ENCODE assay signal across 8 mouse cellular contexts in genomic region chr6:51170414-51170813, GRCm38 (mm10).
A peak's percentile ranks its signal among the peaks of the same experiment; 100 is the strongest.
DNase-seq lines count a peak whose midpoint lies in the region; ATAC-seq and TF ChIP-seq lines count a peak whose summit lies in the region.

No protein-coding gene starts in this region.

- peaks cover 27% of the 10 kb centered on the region for H3K27me3 ChIP-seq in lung, postnatal 0 days (replicated peaks; ENCODE audit: insufficient read depth, low read length)

- under 1% methylated on average over 11 of the region's 11 CpGs for WGBS in lung, postnatal 0 days

- H3K4me1 ChIP-seq in lung, postnatal 0 days (ENCODE audit: insufficient read depth, low read depth, low read length) = peaks cover 3% of the 10 kb centered on the region; the same call in 1 of the 2 replicates

- H3K4me2 ChIP-seq in lung, postnatal 0 days (replicated peaks; ENCODE audit: low read depth, low read length) = peak overlapping the region; percentile 54

- no peaks in the 10 kb centered on the region for H3K9me3 ChIP-seq in lung, postnatal 0 days (ENCODE audit: low read length)

- no peak for TF ChIP-seq EP300 in lung, postnatal 0 days (IDR thresholded peaks at IDR 0.05)

- peak overlapping the region; percentile 34 for H3K4me3 ChIP-seq in lung, postnatal 0 days (ENCODE audit: low read depth, low read length)

- DNase-seq in right cerebral cortex, postnatal 25 days = peak; percentile 7
- DNase-seq in right cerebral cortex, postnatal 36 days (ENCODE audit: low spot score in 2 of 2) = no peak
- peak; percentile 78 for DNase-seq in heart, adult 8-10 months (ENCODE audit: low spot score)
- DNase-seq in kidney, adult 8-10 months = peak; percentile 45 to 63
- peak; percentile 83 for DNase-seq in lung, postnatal 0 days (ENCODE audit: low spot score)
- peak; percentile 44 to 74 for DNase-seq in spleen, postnatal 10 days (ENCODE audit: low spot score in 2 of 2)
- no peak for DNase-seq in right cerebral cortex, adult 18-20 months

- H3K27ac ChIP-seq in lung, postnatal 0 days (ENCODE audit: low read length) = peak overlapping the region; percentile 86

- no peaks in the 10 kb centered on the region for H3K36me3 ChIP-seq in lung, postnatal 0 days (ENCODE audit: insufficient read depth, low read length)

- peak overlapping the region; percentile 34 for H3K9ac ChIP-seq in lung, postnatal 0 days (replicated peaks; ENCODE audit: low read depth)

- ATAC-seq in common myeloid progenitor, adult 5-6 weeks (replicated peaks; ENCODE audit: low read depth, poor library complexity, severe bottlenecking) = peak; percentile 38; the same call in 1 of the 2 replicates
- peak; percentile 41 for ATAC-seq in lung, postnatal 0 days

- peak; percentile 77 for TF ChIP-seq CTCF in lung, postnatal 0 days (IDR thresholded peaks at IDR 0.05)

Comparison
In these comparisons a context has a peak if more than half of its experiments do, and no peak if none do; other contexts are left out.
1. DNase-seq: peak in right cerebral cortex, postnatal 25 days (single experiment), heart, adult 8-10 months (single experiment), kidney, adult 8-10 months (2 of 2), lung, postnatal 0 days (single experiment) and spleen, postnatal 10 days (2 of 2); none in right cerebral cortex, postnatal 36 days (0 of 2) and right cerebral cortex, adult 18-20 months (single experiment).